Mouse (Mus musculus) MEL-GATA-1-ER (cell line): ENCODE measurements around the gene Armc7.
A peak's percentile ranks its signal among the peaks of the same experiment; 100 is the strongest.
"Not testable (repeated sequence)": the region's sequence is repeated elsewhere in the genome, so short reads cannot be mapped to it uniquely, and the experiment has no call there.

Source experiments
- DNase-seq: peaks from one replicate; pipeline ENCODE4 v3.0.0-alpha.2; 2012; ENCODE audit warnings: low read depth; ENCODE audit errors: extremely low read depth

The Armc7 gene

DNA sequence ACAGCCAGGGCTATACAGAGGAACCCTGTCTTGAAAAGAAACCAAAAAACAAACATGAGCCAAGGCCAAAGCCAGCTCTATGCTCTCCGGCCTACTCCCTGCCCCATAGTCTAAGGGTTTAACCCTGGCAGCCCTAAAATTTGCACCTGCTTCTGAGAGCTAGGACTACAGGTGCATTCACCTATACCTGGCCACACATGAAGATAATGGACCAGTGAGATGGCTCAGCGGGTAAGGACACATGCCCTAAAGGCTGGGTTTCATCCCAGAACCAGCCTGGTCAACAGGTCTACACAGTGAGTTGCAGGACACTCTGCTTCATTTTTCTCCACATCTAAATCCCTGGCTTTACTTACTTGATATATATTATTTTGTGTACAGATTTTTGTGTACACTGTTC is 46.8 kb downstream of the Armc7 start:
- no peak for DNase-seq

DNA sequence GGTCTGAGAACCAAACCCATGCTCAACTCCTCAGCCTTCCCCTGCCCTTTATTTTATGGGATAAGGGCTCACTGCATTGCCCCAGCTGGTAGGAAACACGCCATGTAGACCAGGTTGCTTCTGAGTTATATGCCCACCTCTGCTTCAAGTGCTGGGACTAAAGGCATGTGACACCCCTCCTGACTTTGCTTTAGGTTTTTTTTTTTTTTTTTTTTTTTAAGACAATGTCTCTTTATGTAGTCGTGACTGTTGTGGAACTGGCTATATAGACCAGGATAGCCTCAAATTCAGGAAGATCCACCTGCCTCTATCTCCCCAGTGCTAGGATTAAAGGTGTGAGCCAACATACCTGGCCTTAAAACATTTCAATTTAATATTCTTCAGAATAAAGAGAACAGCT is 47.2 kb downstream of the Armc7 start:
- DNase-seq, result no peak

DNA sequence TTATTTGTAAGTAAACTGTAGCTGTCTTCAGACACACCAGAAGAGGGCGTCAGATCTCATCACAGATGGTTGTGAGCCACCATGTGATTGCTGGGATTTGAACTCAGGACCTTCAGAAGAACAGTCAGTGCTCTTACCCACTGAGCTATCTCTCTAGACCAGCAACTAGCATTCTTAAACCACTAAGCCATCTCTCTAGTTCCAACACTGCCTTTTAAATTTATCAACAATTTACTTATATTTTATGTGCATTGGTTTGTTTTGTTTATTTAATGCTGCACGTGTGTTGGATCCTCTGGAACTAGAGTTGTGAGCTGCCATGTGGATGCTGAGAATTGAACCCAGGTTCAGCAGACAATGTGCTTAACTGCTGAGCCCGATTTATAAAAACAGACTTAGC is 51.0 kb downstream of the Armc7 start:
- not testable (repeated sequence) for DNase-seq

DNA sequence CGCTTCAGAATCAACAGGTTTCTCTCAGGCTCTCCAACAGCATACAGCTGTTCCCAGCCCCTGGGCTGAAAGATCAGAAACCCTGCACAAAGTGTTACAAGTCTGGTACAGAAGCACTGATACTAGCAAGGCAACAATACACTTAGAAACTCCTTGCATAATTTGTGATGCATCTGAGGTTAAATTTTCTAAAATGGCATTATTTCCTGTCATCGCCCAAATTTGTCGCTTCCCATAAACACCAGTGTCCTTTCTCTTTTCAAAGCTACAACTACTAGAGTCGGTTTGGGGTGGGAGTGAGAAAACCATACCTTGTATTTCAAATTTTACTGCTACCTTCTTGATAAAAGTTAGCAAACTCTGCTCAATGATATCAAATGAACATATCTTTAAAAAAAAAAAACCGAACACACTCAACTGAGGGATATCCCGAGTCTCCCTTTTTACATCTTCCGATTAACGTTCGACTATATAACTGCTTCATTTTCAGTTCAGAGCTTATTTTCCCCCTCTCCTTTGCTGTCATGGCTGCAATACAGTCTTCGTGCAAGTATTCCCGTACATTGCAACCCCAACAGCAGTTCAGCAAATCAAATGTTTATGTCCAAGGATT is 59.4 kb downstream of the Armc7 start:
- DNase-seq, result no peak

DNA sequence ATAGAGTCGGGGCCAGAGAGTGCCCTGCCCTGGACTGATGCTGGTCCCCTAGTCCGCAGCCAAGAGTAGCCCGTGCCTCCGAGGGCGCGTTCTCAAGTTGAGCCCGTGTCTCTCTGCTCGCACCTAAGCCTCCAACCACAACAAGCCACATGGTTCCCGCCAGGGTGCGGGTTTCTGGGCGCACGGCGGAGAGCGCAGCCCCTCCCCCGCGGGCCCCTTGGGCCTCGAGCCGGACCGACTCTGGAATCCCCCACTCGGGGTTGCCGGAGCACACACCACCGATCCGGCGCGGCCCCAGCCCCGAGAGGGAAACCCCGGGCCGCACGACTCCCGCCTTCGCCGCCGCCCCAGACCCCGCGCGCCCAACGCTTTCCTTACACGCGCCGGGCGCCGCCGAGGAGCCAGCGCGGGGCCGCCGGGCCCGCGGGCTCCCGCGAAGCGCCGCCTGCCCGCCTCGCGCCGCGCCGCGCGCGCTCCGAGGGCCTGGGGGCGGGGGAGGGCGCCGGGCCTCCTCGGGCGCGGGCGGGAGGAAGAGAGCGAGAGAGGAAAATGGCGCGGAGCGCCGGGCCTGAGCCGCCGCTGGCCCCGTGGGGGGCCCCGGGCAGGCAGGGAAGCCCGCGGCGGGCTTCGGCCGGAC is 60.1 kb downstream of the Armc7 start:
- peak; percentile 18 for DNase-seq

DNA sequence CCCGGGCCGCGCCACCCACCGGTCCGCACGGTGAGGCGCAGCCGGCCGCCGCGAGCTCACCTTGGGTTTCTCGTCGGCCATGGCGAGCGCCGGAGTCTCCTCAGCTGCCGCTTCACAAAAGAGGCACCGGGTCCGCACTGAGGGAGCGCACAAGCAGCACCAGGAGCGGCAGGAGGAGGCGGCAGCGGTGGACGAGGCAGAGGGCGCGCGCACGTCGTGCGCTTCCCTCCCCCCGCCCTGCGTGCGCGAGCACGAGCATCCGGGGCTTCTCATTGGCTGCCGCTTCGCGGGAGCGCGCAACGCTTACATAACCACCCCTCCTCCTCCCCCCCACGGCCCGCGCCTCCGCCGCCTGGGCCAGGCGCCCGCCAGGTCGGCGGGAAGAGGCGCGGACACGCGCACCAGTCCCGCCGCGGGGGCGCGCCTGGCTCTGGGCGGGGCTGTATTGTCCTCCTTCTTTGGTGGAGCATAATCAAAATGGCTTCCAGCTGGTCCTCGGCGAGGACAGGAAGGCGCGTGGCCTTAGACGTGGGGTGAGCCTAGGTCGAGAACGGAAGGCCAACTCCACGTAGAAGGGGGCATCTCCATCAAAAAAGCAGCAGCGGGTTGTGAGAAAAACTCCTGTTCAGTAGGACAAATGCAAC is 60.7 kb downstream of the Armc7 start, which contains the start of gene Sumo2:
Sumo2 (minus strand) TSS at position 239 of the 644 bp plus-strand sequence.
- peak; percentile 80 for DNase-seq

DNA sequence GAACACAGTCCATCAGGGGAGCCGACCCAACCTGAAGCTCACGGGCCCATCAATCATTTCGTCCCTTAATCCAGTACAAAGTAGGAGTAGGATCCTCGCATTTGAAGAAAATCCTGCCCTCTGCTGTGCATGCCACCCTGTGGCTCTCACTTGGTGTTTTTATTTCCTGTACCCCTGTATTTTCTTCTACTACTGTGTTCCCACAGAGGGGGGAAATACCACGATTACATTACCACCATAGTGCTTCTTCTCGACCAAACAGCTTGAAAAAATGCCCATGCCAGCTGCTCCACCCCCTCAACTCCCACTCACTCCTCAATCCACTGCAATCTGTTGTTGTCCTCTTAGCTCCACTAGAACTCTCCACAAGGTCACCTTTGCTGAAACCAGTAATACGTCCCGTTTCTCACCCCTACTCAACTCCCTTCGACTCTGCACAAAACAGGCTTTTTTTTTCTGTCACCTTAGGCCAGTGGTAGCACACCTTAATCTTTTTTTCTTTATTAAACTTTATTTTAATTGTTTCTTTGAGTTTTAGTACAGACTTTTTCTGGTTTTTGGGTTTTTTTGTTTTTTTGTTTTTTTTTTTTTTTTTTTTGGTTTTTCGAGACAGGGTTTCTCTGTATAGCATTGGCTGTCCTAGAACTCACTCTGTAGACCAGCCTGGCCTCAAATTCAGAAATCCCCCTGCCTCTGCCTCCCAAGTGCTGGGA is 61.5 kb downstream of the Armc7 start:
- DNase-seq, result peak; percentile 26

DNA sequence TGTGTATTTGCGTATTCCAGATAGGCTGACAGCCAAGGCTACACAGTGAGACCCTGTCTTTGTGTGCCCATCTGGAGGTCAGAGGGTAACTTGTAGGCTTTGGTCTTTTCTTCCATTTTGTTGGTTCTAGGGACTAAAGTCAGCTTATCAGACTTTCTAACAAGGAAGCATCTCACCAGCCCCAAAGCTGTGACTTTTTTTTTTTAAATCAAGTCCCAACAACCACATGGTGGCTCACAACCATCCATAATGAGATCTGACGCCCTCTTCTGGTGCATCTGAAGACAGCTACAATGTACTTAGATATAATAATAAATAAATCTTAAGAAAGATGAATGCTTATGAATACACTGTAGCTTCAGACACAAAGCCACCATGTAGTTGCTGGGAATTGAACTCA is 62.6 kb downstream of the Armc7 start:
- peak; percentile 49 for DNase-seq
